Mouse (Mus musculus) cortical plate, adult 2 months (tissue): ENCODE data around the gene Hcrt. TPM values are rescaled to one million over a fixed set of nuclear protein-coding genes. Genes with fewer than 3 reads are reported as not detected.

Source experiments
- H3K27ac ChIP-seq: fragments of 200-500 bp; 2 replicates; pipeline ENCODE4 v1.5.1; 2012; ENCODE audit warnings: low read length, control low read depth, inconsistent platforms; ENCODE audit not compliant: insufficient read depth
- H3K4me1 ChIP-seq: fragments of 200-500 bp; 2 replicates; pipeline ENCODE4 v1.6.1; 2011; ENCODE audit warnings: low read length; ENCODE audit not compliant: control insufficient read depth, insufficient read depth
- H3K4me3 ChIP-seq: fragments of 200-500 bp; 2 replicates; pipeline ENCODE4 v1.5.1; 2011; ENCODE audit warnings: mild to moderate bottlenecking, low read length, control low read depth; ENCODE audit not compliant: insufficient read depth
- CTCF ChIP-seq: fragments of 200-500 bp; IDR thresholded peaks from 2 replicates; pipeline ENCODE4 v1.5.1; 2011; ENCODE audit warnings: mild to moderate bottlenecking, control low read depth, low read length; ENCODE audit not compliant: insufficient read depth; ENCODE audit errors: extremely low read depth
- POLR2A ChIP-seq: fragments of 200-500 bp; IDR thresholded peaks from 2 replicates; pipeline ENCODE4 v1.6.1; 2011; ENCODE audit warnings: mild to moderate bottlenecking, low read length, control low read depth; ENCODE audit not compliant: insufficient read depth; ENCODE audit errors: extremely low read depth
- polyA plus RNA-seq: library from polyadenylated mRNA; depleted of rRNA; stranded (reverse); fragments of >200 nt; gene quantifications from 2 replicates; pipeline ENCODE4 v1.2.3, GENCODE M21; 2012

Gene Hcrt
- polyA plus RNA-seq, 1 experiment: 0.29 TPM

DNA sequence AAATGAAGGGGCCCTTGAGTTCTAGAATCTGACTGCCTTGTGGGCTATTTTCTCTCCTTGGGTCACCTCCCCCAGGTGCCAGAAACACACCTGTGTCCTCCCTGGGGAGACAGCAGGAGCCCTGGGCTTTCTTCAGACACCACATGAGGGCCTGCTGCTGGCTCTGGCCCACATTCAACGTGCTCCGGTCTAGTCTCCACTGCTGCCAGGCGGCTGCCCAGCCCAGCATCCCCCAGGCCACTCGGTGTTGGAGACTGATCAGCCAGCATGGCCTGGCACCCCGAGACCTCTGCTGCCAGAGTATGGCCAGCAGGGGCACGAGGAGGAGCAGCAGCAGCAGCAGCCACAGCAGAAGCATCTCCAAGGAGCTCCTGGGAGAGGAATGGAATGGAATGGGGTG is 7.2 kb upstream of the Hcrt start:
- H3K4me1 ChIP-seq: no peaks in the 10 kb centered on the region
- TF ChIP-seq CTCF (no peak), POLR2A (no peak)
- H3K27ac ChIP-seq: no peak overlapping the region
- H3K4me3 ChIP-seq: peak overlapping the region; percentile 47

DNA sequence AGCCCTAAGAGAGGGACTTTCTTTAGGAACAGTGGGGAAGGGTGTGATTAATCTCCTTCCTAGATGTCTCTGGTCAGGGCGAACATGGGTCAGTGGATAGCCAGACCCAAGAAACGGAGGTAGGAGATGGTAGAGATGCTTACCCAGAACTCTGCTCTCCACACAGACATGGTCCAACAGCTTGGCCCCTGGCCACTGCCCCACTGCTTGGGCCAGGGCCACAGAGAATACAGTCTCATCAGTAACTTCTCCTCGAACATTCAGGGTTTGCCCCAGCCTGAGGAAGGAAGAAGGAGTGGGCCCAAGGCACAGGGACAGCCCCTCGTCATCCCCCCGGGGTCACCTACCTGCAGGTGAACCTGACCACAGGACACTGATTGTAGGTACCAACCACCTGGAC is 5.1 kb upstream of the Hcrt start:
- Histone ChIP-seq H3K27ac (no peak overlapping the region), H3K4me1 (no peaks in the 10 kb centered on the region), H3K4me3 (no peak overlapping the region)
- TF ChIP-seq POLR2A (no peak), CTCF (no peak)

DNA sequence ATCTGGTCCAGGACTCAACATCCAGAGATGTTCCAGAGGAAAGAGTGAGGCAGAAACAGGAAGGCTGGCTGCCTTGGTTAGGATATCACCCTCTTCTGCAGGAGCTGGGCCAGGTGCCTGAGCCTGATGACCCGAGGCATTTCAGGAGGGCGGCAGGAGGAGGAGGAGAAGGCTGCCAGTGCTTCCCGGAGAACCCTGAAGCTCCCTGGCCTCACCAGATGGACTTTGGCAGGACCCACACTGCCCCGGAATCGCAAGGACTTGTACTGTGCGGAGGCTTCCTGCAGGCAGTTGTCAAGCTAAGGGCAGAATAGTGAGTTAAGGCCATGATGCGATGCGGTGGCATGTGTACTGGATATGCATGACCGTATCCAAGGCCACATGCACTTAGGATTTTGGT is 4.0 kb upstream of the Hcrt start:
- H3K4me1 ChIP-seq: peaks cover 3% of the 10 kb centered on the region; the same call in 1 of the 2 replicates
- TF ChIP-seq POLR2A: no peak
- no peak for TF ChIP-seq CTCF
- H3K4me3 ChIP-seq: no peak overlapping the region
- H3K27ac ChIP-seq: no peak overlapping the region

DNA sequence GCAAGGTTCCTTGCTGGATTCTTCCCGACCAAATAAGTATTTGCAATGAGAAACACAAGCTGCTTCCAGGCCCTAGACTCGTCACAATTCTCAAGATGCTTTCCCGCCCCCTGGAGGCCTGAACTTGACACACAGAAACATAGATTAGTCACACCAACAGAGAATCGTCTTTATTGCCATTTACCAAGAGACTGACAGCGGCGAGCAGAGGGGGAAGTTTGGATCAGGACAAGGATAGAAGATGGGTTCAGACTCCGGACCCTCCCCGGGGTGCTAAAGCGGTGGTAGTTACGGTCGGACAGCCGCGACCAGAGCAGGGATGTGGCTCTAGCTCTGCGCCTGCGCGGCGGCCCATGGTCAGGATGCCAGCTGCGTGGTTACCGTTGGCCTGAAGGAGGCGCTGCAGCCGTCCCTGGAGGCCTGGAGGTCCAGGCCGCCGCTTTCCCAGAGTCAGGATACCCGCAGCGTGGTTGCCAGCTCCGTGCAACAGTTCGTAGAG is 1.1 kb downstream of the Hcrt start:
- Histone ChIP-seq H3K4me3 (peak overlapping the region; percentile 31), H3K27ac (0 out of 2 replicates have a peak overlapping the region, but pooled peaks have one; percentile 13), H3K4me1 (peaks cover 3% of the 10 kb centered on the region; the same call in 1 of the 2 replicates)
- 0 out of 2 replicates have a peak, but pooled peaks have one; percentile 64 for TF ChIP-seq POLR2A
- TF ChIP-seq CTCF: peak; percentile 66

DNA sequence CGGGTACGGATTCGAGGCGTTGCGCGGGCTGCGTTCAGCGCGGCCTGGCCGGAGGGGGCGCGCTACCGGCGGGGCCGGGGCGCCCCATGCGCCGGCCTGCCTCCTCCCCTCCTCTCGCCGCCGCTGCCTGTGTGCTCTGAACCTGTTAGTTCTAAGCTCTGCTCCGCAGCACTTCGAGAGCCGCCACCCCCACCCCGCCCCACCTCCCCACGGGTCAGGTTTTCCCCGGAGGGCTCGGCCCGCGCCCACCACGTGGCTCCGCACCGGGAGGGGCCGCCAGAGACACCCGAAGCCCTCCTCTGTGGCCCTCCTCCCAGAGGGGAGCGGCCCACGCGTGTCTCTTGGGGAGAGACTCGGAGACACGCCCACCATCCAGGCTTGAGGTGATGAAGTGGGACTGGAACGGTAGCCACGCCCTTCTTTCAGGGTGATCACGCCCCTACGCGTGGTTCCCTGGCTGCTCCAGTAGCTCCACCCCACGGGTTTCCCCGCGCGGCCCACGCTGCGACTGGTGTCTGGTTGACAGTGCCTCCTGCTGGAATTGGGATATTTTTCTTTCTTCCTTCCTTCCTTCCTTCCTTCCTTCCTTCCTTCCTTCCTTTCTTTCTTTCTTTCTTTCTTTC is 3.0 kb downstream of the Hcrt start, which contains the start of gene Kcnh4:
Kcnh4 (minus strand) TSS at position 332 of the 623 bp plus-strand sequence.
- Histone ChIP-seq H3K4me3 (peak within 1 kb of the TSS; percentile 66), H3K27ac (peak within 1 kb of the TSS; percentile 85), H3K4me1 (peaks cover 7% of the 10 kb centered on the region; the same call in 1 of the 2 replicates)
- TF ChIP-seq POLR2A (peak; percentile 16; the same call in 1 of the 2 replicates), CTCF (peak; percentile 40)

DNA sequence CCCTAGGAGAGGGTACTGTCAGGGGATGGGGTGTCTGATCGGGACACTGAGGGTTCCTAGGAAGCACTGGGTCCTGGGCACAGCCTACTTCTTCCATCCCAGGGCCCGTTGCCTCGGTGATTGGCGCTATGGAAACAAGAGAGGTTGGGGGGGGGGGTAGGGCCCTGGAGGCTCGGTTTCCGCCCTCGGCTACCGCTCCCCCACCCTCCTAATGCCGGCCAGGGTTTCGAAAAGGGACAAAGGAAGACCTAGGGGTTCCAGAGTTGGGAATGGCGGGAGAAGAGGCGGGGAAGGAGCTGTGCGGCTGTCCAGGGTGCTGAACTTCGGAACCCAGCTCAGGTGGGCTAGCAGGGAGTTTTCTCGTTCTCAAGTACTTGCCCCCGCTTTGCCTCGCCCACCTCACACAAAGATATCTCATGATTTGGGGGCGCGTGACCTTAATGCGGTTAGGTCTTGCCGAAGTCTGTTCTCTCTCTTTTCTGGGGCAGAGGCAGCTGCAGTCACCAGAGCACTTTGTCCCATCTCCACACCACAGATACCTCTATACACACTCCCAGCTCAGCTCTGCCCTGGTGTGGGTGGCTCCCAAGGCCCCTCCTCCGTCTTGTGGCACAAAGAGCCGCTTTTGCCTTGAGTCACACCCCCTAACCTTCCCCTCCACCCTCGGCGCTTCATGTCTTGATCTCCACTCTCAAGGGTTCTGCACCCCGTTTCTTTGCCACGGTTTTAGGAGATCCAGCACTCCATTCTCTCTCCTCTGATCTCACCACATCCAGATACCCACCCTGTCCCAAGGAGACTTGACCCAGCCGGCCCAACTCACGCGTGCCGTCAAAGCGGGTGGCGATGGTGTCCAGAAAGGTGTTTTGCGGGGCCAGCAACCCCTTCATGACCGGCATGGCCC is 3.8 kb downstream of the Hcrt start:
- peaks cover 7% of the 10 kb centered on the region; the same call in 1 of the 2 replicates for H3K4me1 ChIP-seq
- H3K4me3 ChIP-seq: peak overlapping the region; percentile 66
- TF ChIP-seq CTCF (no peak), POLR2A (peak; percentile 22; the same call in 1 of the 2 replicates)
- H3K27ac ChIP-seq: peak overlapping the region; percentile 85

DNA sequence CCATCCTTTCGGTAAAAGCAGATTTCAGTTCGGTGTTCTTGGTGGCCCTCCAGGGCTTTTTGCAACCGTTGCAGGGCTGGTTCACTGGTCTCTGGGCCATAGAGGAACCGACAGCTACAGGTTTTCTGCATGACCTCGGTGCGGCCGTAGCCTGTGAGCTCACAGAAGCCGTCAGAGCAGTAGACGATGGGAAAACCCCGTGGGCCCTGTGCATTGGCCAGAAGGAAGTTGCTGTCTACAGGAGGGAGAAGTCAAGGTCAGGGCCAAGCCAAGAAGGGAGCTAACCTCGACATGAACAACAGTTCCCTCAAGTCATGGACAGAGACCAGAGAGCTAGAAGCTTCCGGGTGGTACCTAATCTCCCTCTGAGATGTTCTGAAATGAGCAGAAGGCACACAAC is 5.2 kb downstream of the Hcrt start:
- Histone ChIP-seq H3K4me3 (no peak overlapping the region), H3K27ac (no peak overlapping the region), H3K4me1 (peaks cover 14% of the 10 kb centered on the region; the same call in 1 of the 2 replicates)
- TF ChIP-seq POLR2A (no peak), CTCF (no peak)

DNA sequence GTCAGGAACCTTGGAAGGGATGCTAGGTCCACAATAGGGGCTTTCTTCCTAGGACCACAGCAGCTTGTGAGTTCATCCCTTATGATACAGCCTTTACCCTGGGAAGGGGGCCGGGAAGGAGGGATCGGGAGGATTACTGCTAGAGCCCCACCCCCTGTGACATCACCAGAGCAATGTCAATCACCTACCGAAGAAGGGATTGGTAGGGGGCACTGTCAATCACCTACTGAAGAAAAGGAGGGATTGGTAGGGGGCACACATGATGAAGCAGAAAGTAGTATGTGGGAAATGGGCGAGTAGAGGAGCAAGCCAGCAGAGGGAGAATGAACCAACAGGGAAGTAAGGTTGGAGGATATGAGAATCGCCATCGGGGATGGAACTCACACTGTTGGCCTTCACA is 6.3 kb downstream of the Hcrt start:
- no peak overlapping the region for H3K4me3 ChIP-seq
- H3K4me1 ChIP-seq: peaks cover 11% of the 10 kb centered on the region; the same call in 1 of the 2 replicates
- no peak overlapping the region for H3K27ac ChIP-seq
- TF ChIP-seq CTCF: no peak
- no peak for TF ChIP-seq POLR2A

DNA sequence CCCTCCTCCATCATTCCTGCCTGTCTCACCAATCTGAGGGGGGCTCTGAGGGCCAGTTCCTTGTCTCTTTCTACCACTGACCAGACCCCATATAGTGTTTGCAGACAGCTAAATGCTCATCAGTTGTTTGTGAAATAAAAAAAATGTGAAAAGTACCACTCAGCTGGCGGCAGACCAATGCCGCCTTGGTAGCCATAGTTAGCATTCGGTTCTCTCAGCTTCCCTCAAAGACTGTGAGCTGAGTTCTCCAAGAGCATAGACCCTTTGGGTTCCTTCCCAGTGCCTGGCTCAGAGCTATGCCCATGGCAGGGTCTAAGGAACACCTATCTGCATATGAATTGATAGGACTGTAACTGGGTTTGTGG is 8.1 kb downstream of the Hcrt start:
- Histone ChIP-seq H3K4me1 (peaks cover 11% of the 10 kb centered on the region; the same call in 1 of the 2 replicates), H3K4me3 (no peak overlapping the region), H3K27ac (peak overlapping the region; percentile 85)
- no peak for TF ChIP-seq POLR2A
- no peak for TF ChIP-seq CTCF
